9 mouse cellular contexts compared by ENCODE assay signal in genomic region chr14:120287121-120287986, GRCm38 (mm10). TPM values are rescaled to one million over a fixed set of nuclear protein-coding genes. Genes with fewer than 3 reads are reported as not detected.
A peak's percentile ranks its signal among the peaks of the same experiment; 100 is the strongest.
DNase-seq lines count a peak whose midpoint lies in the region; ATAC-seq and TF ChIP-seq lines count a peak whose summit lies in the region.
"Had no signal": no experiment of that assay in that cellular context is flagged by ENCODE, and none has a peak within 500 bp of the region (broad histone marks: within the 10 kb centered on the region; RNA-seq: fewer than 3 reads in every experiment).

No protein-coding gene starts in this region.

- WGBS in forebrain, embryonic 10.5 days, result 42% methylated on average over 21 of the region's 21 CpGs
- 58% methylated on average over 21 of the region's 21 CpGs for WGBS in forebrain, embryonic 16.5 days

- H3K4me1 ChIP-seq in forebrain, embryonic 10.5 days, result peaks cover 73% of the 10 kb centered on the region
- no peaks in the 10 kb centered on the region; the same call in 1 of the 2 replicates for H3K4me1 ChIP-seq in forebrain, embryonic 16.5 days (replicated peaks; ENCODE audit: control insufficient read depth, insufficient read depth, low read length)
- H3K4me1 ChIP-seq in embryonic fibroblast, embryonic 13.5 days (ENCODE audit: control insufficient read depth, insufficient read depth, low read length), result peaks cover 36% of the 10 kb centered on the region

- peaks cover 18% of the 10 kb centered on the region for H3K36me3 ChIP-seq in forebrain, embryonic 10.5 days (replicated peaks)
- H3K36me3 ChIP-seq in forebrain, embryonic 16.5 days (ENCODE audit: control insufficient read depth, insufficient read depth), result no peaks in the 10 kb centered on the region; the same call in 1 of the 2 replicates

- DNase-seq in forebrain, embryonic 10.5 days (ENCODE audit: extremely low spot score, low spot score), result peak; percentile 32
- DNase-seq in layer of hippocampus, adult 2 months (ENCODE audit: low spot score in 2 of 2), result no peak
- DNase-seq in layer of hippocampus, postnatal 25 days (ENCODE audit: extremely low spot score in 1 of 2, low spot score in 1 of 2), result no peak
- DNase-seq in layer of hippocampus, adult 9-10 months (ENCODE audit: low spot score), result no peak
- DNase-seq in adipocyte (ENCODE audit: low spot score), result no peak
- DNase-seq: adrenal gland, adult 2 months had no signal

- H3K9ac ChIP-seq in forebrain, embryonic 16.5 days (replicated peaks; ENCODE audit: low read depth, low read length), result no peak overlapping the region

- ATAC-seq in forebrain, embryonic 16.5 days, result no peak
- peak; percentile 28; the same call in 1 of the 2 replicates for ATAC-seq in megakaryocyte, adult 5-6 weeks (ENCODE audit: poor library complexity, severe bottlenecking)

- no peak for TF ChIP-seq POLR2A in embryonic fibroblast, embryonic 13.5 days (IDR thresholded peaks at IDR 0.05; ENCODE audit: low read depth, low read length)

- H3K27ac ChIP-seq in forebrain, embryonic 10.5 days, result peak overlapping the region; percentile 56
- H3K27ac ChIP-seq in forebrain, embryonic 16.5 days (ENCODE audit: low read length), result no peak overlapping the region
- peak overlapping the region; percentile 73 for H3K27ac ChIP-seq in layer of hippocampus, adult 2 months
- peak overlapping the region; percentile 68 for H3K27ac ChIP-seq in embryonic fibroblast, embryonic 13.5 days (ENCODE audit: insufficient read depth, low read length)

- H3K4me3 ChIP-seq in forebrain, embryonic 10.5 days, result no peak overlapping the region
- H3K4me3 ChIP-seq in forebrain, embryonic 16.5 days (replicated peaks; ENCODE audit: low read length), result no peak overlapping the region
- no peak overlapping the region for H3K4me3 ChIP-seq in layer of hippocampus, adult 2 months
- H3K4me3 ChIP-seq in embryonic fibroblast, embryonic 13.5 days (ENCODE audit: insufficient read depth, low read length), result no peak overlapping the region

- no peak for TF ChIP-seq CTCF in layer of hippocampus, adult 2 months (conservative IDR thresholded peaks at IDR 0.05)
- TF ChIP-seq CTCF in embryonic fibroblast, embryonic 13.5 days (IDR thresholded peaks at IDR 0.05; ENCODE audit: borderline replicate concordance, insufficient read depth, low read length), result no peak

- no peak overlapping the region for H3K4me2 ChIP-seq in forebrain, embryonic 16.5 days (ENCODE audit: low read length)

- H3K27me3 ChIP-seq in forebrain, embryonic 10.5 days (ENCODE audit: poor library complexity, severe bottlenecking), result no peaks in the 10 kb centered on the region
- no peaks in the 10 kb centered on the region for H3K27me3 ChIP-seq in forebrain, embryonic 16.5 days (replicated peaks; ENCODE audit: control insufficient read depth, insufficient read depth, low read length)

- no peaks in the 10 kb centered on the region for H3K9me3 ChIP-seq in forebrain, embryonic 10.5 days
- no peaks in the 10 kb centered on the region for H3K9me3 ChIP-seq in forebrain, embryonic 16.5 days (ENCODE audit: control insufficient read depth, low read length)

RNA-seq across cellular contexts. Expression of gene Mbnl2, which starts 11.9 kb away (rescaled TPM):
- polyA plus RNA-seq in forebrain, embryonic 10.5 days (2016; fragmentation: Nextera tagmentation; extraction: Ambion mirVana), result 30.0 TPM in 2 replicates
- 23.1 and 26.8 TPM in 2 replicates for polyA plus RNA-seq in forebrain, embryonic 16.5 days (2015; fragmentation: Nextera tagmentation; extraction: Ambion mirVana)
- total RNA-seq in layer of hippocampus, adult 2 months (2021), result 100 to 1,000 TPM; 244 to 250 TPM
- 100 to 1,000 TPM; 230 to 238 TPM for total RNA-seq in layer of hippocampus, postnatal 25 days (2021)
- 207 and 222 TPM in 2 replicates for polyA plus RNA-seq in embryonic fibroblast, embryonic 13.5 days (2011; ENCODE audit: insufficient read length, low read depth, missing spikeins)
- total RNA-seq in megakaryocyte, adult 5-6 weeks (2015), result 113 and 132 TPM in 2 replicates
- total RNA-seq in megakaryocyte, adult 5-6 weeks (2017), result 94.7 and 111 TPM in 2 replicates
